Mouse (Mus musculus) erythroblast, adult 5-6 weeks (primary cell): ENCODE data around the gene Lrrc51. TPM values are rescaled to one million over a fixed set of nuclear protein-coding genes. Genes with fewer than 3 reads are reported as not detected.

Experiments used
- ATAC-seq: replicated peaks from 2 replicates; pipeline ENCODE4 v1.8.0; 2016; ENCODE audit warnings: moderate number of reproducible peaks, mild to moderate bottlenecking, moderate TSS enrichment, inconsistent platforms; ENCODE audit not compliant: poor library complexity, low FRiP score, severe bottlenecking
- total RNA-seq, 2 experiments: library from RNA; stranded (forward) in 1 of 2; stranded (reverse) in 1 of 2; fragments of 150-400 nt in 1 of 2; fragments of 200-764, 138-1000 nt in 1 of 2; gene quantifications; 2 replicates each; pipeline versions ENCODE4 v1.2.3 to v1.2.4; 2015 to 2017; ENCODE audit warnings: low replicate concordance in 2 of 2

The Lrrc51 gene
- total RNA-seq, 2 experiments from 2014 or later, result not detected

DNA sequence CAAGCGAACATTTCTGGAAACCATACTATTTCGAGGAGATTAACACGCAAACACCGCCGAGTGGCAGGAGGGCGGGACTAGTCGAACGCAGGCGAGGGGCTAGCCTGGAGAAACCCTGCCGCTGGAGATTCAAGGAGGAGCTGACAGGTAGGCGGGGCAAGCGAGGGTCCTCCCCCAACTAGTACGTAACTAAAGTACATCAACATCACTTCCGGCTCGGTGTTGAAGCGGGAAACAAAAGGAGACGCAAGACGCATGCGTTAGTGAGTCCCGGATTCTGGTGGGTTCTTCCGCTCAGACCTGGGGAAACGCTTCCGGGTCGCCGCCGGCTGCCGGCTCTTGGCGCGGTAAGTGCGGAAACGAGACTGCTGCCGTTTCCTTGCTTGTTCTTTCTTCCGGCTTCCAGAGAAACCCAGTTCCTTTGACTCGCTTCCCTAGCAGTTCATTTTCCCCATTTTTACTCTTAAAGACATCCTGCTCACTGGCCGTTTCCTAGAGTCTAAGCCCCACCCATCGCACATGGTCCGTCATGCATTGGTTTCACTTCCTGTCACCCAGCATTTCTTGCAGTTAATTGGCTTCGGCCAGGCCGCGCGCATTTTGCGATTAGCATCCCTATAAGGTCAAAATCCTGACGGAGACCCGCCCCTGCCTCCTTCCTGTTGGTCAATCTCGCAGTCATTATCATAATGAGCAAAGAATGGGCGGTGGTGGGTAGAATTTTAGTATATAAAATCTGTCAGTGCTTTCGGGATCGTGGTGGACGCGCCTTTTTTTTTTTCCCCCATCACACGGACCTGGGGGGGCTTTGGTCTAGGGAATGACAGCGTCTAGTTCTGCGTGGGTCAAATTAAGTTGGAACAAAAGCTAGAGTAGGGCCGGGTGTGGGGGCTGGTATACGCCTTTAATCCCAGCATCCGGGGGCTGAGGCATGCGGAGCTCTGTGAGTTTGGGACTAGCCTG lies 37.3 kb downstream of the Lrrc51 start:
- ATAC-seq, result peak; percentile 94

GRCm38 (mm10) chr7:101895695-101896094 lies 38.0 kb downstream of the Lrrc51 start:
- ATAC-seq, result no peak

GRCm38 (mm10) chr7:101888460-101888859 lies 45.2 kb downstream of the Lrrc51 start:
- no peak for ATAC-seq

DNA sequence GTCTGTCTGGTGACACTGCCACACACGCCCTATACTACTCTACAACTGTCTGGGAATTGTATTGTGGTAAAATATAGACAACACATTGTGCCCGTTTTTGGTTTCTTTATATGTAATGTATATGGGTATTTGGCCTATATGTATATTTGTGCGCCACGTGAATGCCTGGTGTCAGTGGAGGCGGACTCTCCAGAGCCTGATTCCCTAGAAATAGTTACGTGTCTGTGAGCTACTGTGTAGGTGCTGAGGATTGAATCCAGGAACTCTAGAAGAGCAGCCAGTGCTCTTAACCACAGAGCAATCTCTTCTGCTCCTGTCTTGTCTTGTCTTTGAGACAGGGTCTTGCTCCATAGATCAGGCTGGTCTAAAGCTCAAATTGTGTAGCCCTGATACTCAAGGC lies 47.4 kb downstream of the Lrrc51 start:
- ATAC-seq, result no peak

GRCm38 (mm10) chr7:101884160-101884559 lies 49.5 kb downstream of the Lrrc51 start:
- no peak for ATAC-seq

DNA sequence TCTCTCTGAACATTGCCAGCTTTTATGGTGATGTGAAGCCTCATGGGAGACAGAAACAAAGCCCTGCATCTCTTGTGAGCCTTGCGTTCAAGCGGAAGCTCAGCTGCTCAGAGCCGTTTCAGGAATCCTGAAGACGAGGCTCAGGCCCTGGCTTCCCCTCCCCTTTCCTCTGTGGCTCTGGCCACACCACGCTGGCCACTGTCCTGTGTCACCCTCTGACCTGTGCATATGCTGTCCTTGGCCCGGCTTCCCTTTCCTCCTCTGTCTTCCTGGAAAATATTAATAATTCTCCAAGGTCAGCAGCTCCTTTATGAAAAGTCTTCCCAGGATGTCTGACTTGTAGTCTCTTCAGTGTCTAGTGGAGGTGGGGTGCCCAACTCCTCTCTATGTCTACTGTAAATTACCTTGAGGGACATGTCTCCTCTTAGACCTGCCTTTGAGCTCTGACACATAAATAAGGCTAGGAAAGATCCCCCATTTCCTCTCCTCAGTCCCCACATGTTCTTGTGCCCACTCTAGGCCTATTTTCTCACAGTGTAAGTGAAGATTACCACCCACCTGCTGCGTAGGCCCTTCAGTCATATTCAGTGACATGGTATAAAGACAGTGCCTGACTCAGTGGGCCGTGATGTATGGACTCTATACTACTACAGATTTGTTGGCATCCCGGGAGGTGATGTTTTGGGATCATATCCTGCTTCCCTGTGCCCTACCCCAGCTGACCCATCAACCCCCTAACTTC lies 51.1 kb downstream of the Lrrc51 start:
- ATAC-seq, result 0 out of 2 replicates have a peak, but pooled peaks have one; percentile 11

GRCm38 (mm10) chr7:101880855-101881254 lies 52.8 kb downstream of the Lrrc51 start:
- no peak for ATAC-seq

- ATAC-seq, result no peak
These were observed 57.7 kb downstream of the Lrrc51 start for GRCm38 (mm10) chr7:101875978-101876377.

DNA sequence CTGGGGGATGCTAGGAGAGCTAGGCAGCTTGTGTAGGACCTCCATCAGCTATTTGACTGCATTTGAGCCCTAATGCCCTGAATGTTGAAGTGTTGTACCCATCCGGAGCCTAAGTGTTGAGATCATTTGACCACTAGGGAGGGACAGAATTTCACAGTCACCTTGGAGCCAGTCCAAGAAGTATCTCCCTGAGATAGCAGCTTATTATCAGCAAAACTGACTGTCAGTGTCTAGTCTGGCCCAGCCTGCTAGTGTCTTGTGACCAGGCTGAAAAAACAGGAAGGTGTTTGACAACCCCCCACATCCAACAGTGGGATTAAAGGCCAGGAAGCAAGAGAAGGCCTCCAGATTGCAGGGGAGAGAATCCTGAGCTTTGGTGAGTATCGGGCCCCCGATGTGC lies 62.4 kb downstream of the Lrrc51 start:
- ATAC-seq, result 0 out of 2 replicates have a peak, but pooled peaks have one; percentile 33

DNA sequence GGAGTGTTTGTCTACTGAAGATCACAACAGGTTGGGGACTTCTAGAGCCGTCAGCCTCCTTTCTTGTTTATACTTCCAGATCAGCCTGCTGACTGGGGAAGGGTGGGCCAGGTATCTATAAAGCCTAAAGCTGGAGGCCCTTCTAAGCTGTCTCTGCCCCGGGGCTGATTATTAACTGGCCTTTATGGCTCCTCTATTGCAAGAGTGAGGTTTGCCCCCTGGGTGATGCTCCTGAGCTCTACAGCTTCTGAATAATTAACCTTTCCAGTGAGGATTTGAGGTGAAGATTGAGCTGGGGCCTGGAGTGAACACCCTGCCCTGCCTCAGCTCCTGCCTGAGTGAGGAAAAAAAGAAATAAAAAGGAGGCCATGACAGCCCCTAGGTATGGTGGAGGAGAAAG lies 63.1 kb downstream of the Lrrc51 start, which contains the start of gene Folr1:
Folr1 (minus strand) TSS at position 160 of the 400 bp plus-strand sequence.
- no peak for ATAC-seq

DNA sequence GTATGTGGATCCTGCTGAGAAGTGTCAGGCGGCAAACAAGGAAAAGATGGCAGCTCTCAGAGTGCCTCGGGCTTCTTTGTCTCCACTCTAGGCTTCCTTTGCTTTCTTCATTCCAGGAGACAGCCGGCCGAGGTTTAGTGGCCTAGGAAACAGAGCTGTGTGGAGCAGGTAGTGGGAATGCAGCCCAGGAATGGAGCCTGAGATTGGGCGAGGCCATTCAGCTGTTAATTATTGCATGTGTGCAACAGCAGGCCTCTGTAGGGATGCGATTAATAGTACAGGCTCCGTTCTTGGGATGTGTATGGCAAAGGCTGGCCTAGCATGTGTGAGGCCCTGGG lies 64.6 kb downstream of the Lrrc51 start:
- ATAC-seq, result no peak

GRCm38 (mm10) chr7:101868241-101869162 lies 65.2 kb downstream of the Lrrc51 start:
- peak; percentile 55 for ATAC-seq

DNA sequence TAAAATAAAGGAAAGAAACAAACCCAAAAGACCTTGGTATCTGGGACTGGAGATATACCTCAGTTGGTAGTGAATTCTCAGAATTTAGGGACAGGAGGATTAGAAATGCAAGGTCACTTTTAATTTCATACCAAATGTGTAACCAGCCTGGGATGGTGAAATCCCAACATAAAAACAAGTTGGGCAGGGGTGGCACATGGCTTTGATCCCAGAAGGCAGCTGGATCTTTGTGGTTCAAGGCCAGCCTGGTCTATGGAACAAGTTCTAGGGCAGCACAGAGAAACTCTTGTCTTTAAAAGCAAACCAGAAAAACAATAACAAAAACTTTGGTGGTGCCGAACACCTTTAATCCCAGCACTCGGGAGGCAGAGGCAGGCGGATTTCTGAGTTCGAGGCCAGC lies 66.2 kb downstream of the Lrrc51 start:
- no peak for ATAC-seq

DNA sequence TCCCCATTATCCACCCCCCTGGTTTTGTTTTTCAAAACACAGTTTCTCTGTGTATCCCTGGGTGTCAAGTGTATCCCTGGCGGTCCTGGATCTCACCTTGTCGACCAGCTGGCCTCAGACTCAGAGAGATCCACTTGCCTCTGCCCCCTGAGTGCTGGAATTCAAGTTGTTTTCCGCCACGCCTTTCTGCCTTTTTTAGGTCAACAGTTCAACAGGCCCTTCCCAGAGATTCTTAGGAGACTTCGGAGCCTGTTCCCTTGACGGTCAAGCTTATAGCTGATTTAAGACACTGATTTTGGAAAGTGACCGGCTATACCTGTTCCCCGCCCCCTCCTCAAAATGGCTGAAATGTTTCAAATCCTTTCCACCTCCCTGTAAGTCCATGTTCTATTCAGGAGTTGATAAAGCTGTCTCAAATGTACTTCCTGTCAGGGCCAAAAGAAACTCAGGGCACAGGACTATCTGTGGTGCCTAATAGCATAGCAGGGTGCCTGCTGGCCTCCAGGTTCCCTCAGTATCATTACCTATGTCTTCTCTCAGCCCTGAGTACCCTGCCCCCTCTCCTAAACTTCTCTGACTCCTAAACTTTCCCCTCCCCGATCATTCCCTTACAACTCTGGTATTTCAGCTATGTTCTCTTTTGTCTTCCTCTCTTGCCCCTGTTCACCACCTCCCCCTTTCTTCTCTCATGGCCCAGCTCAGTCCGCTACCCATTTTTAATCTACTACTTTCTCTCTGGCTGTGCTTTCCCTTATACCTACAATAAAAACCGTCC lies 67.0 kb downstream of the Lrrc51 start:
- no peak for ATAC-seq

GRCm38 (mm10) chr7:101863415-101863814 lies 70.3 kb downstream of the Lrrc51 start, which contains the start of gene Anapc15:
Anapc15 (plus strand) TSS chr7:101863715.
- no peak for ATAC-seq
